Mouse (Mus musculus) right cerebral cortex, adult 2 months (tissue): ENCODE data around the gene Vmn2r56.
"Not testable (repeated sequence)": the region's sequence is repeated elsewhere in the genome, so short reads cannot be mapped to it uniquely, and the experiment has no call there.

Experiments used
- DNase-seq, 2 experiments: peaks; one replicate each; pipeline ENCODE4 v3.0.0; 2021 to 2022; ENCODE audit warnings: low spot score in 2 of 2

Vmn2r56 gene

GRCm38 (mm10) chr7:12734904-12735303 lies at the start of gene Vmn2r56:
Gene Vmn2r56 (minus strand): TSS chr7:12735004.
- no peak for DNase-seq

DNA sequence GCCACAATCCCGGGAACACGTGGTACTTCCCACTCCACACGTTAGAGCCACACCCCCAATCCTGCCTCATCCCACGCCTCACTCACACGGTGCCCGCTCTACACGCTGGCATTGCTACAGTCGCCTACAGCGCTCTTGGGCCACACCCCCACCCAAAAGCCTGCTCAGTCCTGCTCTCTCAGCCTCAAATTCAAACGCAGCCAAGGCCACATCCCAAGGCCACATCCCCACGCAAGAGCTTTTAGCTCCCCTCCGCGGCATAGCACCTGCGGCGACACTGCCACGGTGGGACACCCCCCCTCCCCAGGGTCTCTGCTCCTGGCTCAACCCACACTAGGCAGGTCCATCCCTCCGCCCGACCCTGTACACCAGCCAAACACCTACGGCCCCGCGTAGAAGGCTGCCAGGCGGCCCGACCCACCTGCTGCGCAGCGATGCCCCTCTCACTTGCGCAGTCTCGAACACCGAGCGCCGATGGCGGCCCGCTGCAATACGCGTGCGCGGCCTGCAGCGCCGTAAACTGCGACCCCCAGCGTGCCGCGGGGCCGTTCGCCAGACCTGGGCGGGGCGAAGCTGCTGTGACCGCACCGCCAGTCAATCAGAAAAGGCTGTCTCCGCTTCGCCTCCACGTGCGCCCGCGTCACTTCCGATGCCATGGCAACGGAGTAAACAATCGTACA lies 45.5 kb upstream of the Vmn2r56 start:
- DNase-seq, result peak; percentile 81 to 86

- DNase-seq, result no peak
Observed at GRCm38 (mm10) chr7:12779782-12780150, 45.0 kb upstream of the Vmn2r56 start.

DNA sequence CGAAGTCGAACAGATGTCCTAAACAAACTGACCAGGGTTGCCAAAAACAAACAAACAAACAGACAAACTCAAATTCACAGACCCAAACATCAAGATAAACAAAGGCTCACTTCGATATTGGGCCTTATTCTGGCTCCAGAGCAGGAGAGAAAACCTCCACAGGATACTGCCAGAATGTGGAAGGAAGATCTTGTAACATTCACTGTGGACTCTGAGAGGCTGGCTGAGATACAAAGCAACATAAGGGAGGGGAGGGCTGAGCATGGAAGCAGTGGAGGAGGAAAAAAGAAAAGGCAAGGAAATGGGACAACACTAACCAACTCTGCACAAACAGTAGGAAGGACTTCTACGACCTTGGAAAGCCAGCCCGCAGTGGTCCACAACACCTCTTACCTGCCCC lies 44.3 kb upstream of the Vmn2r56 start:
- DNase-seq, result peak; percentile 12 to 24

- DNase-seq, result peak; percentile 48 to 50
Observed at GRCm38 (mm10) chr7:12774606-12775005, 39.8 kb upstream of the Vmn2r56 start.

DNA sequence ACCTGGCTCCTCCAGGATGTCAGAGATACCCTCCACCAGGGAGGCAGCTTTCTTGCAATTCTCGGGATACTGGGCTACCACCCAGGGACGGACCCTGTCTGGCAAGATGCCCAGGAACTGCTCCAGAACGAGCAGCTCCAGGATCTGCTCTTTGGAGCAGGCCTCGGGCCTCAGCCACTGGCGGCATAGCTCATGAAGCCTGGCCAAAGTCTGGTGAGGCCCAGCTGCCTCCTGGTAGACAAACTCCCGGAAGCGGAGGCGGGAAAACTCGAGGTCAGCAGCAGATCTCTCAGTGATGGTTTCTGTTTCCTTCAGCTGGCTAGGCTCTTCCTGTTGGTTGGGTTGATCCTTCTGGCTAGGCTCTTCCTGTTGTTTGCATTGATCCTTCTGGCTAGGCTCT lies 39.3 kb upstream of the Vmn2r56 start:
- DNase-seq, result no peak

DNA sequence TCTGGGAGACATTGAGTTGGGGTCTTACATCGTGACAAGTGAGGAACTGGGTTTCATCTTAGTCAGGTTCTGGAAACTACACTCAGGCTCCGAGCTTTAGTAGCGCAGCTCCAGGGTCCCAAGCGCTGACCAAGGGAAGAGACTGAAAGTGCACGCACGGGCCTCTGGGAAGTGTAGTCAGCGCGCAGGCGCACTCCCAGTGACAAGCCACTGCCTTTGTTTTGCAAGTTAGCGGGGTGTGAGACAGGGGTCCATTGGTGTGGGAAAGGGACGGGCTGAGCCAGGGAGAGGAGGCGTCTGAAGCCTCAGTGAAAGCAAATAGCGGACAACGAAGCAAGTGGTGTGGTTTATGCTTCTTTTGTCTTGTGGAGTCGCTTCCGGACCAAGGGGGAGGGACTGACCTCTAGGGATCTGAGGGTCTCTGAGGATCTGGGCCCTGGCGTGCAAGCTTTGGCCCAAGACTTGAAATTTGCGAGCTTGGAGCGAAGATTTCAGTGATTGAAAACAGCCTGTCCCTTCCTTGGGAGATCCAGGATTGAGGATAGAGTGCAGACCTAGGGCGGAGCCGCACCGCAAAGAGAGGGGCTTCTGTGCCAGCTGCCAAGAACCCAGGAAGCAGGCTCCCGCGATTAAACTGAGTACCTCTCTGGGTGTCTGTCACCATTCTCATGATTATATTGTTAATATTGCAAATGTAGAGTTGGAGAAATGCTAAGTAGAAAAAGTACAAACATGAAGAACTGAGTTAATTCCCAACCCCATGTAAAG lies 14.8 kb upstream of the Vmn2r56 start:
- no peak for DNase-seq

DNA sequence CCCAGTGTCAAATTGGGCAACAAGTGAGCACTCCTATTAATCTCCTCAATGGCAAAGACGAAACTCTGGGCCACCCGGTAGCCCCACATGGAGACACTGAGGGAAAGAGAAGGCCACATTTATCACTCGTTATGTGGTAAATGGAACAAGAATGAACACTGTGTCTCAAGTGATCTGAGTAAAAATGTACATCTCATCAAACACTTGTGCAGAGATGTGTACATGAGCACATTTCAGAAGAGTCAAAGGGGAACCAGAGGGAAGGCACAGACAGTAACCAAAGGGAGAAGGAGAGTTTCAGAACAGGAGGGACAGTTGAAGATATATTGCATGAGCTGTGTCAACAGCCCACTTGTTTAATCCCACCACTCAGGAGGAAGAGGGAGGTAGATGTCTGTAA lies 49.9 kb downstream of the Vmn2r56 start, which contains the start of gene Vmn2r55:
Vmn2r55 (minus strand) TSS at position 101 of the 400 bp plus-strand sequence.
- DNase-seq, result not testable (repeated sequence)

GRCm38 (mm10) chr7:12640219-12640618 lies 94.6 kb downstream of the Vmn2r56 start, which contains the start of gene Vmn2r54:
Gene Vmn2r54 (minus strand): TSS chr7:12640319.
- not testable (repeated sequence) for DNase-seq
